Mouse (Mus musculus) right cerebral cortex, postnatal 25 days (tissue): Measurements from ENCODE around the gene Dhcr24.

Source experiments
- DNase-seq: peaks from one replicate; pipeline ENCODE4 v3.0.0; 2022

Dhcr24 gene

DNA sequence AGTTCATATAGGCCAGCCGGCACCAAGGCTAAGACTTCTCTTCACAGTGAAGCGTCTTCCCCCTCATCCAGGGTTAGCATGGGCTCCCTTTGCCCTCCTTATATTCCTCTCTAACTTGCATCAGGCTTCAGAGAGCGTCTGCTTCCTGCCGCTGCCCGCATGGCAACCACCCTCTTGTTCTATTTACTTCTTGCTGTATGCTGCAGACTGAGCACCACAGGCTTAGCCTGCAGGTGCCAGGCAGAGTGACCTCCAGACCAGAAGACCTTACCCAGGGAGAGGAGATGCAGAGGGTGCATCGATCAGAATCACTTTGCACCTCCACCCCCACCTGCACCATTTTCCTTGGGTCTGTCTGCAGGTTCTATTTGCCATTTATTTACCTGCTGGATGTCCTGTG, 1.2 kb downstream of the Dhcr24 start:
- no peak for DNase-seq

DNA sequence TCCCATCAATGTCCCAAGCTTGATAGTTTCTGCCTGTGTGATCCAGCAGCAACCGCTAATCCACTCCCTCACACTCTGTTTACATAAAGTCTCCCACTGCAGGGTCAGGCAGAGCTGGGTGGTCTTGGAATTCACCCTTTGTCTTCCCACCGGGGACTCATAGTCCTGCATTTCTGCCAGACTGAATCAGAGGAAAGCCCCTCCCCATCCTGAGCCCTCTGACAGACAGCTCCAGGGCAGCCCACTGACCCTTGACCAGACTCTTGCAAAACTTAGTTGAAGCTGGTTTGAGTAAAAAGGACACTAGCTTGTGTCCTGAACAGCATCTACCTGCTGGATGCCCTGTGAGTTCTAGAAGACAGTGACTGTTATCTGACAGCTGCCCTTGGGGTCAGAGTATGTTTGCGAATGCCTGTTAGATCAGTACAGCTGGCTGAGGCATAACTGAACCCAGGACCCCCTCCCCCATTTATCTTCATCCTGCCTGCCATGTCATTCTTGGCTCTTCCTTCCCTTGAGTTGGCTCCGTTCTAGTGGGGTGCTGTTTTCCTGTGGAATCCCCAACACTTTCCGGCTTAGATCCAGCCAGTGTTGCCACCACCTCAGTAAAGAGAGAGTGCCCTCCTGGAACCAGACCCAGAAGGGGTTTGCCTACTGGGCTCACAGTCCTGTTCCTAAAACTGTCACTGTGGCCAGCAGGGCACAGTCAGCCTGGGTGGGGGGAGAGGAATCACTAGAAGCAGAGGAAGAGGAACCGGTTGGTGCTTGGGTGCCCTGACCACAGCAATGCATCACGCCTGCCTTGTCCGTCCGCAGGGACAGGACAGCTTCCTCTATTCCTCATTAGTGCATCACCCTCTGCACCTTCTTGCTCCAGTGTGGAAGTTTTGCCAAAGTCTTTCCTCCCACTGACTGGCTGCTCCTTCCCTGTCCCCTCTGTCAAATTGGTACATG, 2.3 kb downstream of the Dhcr24 start:
- DNase-seq: no peak

DNA sequence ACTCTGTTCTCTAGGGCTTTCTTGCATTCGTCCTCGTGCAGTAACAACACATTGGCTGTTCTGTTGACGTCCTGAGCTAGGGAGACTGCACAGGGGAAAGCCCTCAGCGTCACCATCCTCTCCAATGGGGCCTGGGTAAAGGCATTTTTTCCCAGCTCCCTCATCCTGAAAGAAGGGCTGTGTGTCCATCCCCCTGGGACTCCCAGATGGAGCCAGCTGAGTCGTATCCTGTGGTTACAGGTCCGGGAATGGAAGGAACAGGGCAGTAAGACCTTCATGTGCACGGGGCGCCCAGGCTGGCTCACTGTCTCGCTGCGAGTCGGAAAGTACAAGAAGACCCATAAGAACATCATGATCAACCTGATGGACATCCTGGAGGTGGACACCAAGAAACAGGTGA, 3.3 kb downstream of the Dhcr24 start:
- no peak for DNase-seq

DNA sequence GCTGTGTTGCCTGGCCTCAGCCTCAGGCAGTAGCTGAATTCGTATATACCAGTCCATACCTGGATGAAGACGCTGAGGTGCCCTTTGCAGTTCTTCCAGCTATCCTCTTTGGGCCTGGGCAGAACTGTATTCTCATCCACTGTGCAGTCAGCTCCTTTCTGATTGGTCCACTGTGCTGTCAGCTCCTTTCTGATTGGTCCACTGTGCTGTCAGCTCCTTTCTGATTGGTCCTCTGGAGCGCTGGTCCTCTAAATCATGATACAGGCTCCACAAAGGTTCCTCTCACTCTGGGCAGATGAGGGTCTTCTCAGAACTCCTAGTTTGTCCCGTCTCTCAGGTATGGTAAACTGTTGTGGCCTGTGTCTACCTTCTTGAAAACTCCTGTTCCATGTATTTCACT, 8.8 kb downstream of the Dhcr24 start:
- no peak for DNase-seq

DNA sequence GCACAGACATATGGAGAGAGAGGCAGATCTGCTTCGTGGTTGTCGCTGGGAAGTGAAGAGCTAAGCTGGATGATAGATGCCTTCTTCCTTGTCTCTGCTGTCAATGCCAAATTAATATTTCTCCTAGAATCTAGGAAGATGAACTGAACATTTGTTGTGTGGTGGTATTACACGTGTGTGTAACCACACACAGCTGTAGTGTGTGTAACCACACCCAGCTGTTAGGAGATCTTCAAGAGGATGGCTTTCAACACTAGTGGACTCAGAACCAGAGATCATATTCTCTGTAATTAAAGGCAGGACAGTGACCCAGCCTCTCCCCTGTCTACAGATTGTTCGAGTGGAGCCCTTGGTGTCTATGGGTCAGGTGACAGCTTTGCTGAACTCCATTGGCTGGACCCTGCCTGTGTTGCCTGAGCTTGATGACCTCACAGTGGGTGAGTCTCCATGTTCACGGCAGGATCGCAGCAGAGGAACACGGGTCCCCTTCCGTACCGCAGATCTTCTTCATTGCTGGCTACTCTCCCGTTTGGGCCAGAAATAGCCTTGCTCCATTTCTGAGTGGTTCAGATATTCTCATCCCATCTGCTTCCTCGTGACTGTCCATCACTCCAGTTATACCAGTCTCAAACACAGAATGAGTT, 10.4 kb downstream of the Dhcr24 start:
- DNase-seq: no peak

DNA sequence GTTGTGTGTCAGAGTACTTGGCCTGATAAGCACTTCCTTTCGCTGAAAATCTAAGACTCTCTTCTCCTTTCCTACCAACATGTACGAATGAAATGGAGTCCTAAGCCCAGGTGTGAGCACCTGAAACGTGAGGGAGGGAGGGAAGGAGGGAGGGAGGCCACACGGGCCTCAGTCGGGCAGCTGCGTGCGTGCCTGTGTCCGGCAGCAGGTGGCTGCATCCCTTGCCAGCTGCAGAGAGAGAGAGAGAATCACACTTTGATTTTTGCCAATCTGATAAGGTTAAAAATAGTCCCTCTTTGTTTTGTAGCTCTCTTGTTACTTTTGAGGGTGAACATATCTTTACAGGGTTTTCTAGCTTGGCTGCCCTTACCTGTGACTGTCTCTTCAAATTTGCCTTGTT, 14.2 kb downstream of the Dhcr24 start:
- DNase-seq: no peak

DNA sequence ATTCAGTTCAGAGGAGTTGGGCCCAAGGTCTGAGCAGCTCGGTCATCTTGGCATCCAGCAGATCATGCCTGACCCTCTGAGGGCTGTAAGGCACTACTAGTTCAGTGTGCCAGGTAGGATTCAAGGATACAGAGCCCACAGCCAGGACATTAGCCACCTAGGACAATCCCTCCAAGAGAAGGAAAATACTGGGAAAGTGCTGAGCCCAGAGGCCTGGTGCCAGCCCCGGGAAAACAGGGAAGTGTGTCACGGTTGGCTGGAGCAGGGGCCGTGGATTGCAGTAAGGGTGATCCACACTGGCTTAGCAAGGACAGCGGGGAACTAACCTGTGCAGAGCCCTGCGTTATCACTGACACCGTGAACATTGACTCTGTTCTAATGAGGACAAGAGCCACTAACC, 16.7 kb downstream of the Dhcr24 start:
- no peak for DNase-seq

DNA sequence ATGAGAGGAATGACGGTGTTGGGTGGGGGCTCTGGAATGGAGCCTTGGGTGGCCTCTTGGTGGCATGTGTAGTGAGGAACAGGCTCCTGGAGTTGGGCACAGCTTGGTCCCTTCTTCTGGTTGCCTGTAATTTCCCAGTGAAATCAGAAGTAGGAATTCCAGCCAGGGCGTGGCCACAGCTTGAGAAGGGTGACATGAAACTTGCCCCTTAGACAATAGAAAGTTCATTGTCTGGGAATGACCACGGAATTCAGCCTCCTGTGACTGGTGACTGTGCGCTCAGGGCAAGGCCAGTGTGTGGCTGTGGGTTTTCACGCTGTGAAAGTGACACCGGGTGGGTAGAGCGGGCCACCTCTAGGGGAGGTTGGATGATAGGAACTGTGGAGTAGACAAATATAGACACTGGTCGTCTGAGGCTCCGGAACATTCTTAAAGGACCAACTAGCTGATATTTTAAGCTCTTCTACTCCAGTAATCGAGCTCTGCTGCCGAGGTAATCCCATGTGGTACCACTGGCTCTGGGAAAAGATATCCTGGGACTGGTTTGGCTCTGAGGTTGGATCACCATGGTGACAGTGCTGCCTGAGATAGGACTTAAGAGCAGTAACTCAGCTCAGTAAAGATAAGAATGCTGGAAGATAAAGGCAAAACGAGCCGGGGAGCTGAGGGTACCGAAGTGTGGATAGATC, 20.5 kb downstream of the Dhcr24 start:
- DNase-seq: peak; percentile 55

DNA sequence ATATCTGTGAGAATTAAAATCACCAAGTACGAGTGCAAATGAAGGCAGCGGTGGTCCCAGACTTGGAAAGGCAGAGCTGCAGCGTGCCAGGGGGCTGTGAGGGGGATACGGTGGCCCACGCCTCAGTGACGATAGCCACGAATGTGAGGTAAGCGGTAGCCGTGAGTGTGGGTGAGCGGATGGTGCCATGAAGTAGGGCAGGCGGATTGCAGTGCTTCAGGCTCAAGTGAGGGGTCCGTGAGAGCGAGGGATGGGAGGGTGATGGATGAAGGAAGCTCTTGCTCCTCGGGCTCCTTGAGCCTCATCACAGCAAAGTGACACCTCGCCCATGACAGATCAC, 21.0 kb downstream of the Dhcr24 start:
- peak; percentile 56 for DNase-seq

DNA sequence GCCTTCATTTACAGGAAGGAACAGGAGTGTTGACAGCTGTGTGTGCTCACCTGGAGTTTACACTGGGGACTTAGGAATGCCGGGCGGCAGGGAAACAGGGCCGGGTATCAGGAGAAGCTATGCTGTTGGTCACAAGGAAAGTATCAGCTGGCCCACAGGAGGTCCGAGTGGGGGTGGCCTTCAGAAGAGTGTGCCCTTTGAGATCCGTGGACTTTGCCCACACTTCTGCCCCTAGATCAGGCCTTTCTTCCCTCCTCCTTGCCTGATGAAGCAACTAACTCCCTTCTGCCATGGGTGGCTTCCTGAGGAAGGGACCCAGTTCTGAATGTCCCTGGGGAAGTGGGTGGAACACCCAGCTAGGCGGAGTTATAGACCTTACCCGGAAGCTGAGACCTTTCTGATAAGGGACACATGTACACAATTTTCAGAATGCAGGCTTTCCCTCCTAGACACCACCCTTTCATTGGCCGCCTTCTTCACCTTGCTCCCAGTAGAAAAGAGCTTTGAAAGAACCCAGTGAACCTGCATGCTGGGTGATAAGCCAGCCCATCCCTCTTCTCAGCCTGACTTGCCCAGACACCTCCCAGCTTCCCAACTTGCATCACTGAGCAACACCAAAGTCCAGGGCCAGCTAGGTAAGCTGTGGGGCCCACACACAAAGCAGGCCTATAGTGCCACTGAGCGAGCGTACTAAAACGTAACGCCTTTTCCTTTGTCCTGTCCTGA, 21.8 kb downstream of the Dhcr24 start:
- no peak for DNase-seq

DNA sequence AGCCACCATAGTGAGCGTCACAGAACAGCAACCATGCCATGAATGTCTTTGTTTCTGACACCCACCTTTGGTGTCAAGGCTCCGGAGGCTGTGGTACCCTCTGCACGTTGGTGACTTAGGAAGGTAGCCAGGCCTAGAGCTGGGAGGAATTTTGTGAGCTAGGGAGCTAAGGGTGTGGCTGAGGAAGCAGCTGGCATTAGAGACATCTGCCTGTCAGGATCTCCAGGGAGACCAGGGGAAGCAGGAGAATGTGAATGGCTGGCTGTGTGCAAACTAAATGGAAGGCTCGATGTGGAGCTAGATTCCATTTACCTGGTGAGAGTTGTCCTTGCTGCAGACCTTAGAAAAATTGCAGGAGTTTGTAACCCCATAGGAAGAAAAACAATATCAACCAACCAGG, 23.8 kb downstream of the Dhcr24 start:
- no peak for DNase-seq

DNA sequence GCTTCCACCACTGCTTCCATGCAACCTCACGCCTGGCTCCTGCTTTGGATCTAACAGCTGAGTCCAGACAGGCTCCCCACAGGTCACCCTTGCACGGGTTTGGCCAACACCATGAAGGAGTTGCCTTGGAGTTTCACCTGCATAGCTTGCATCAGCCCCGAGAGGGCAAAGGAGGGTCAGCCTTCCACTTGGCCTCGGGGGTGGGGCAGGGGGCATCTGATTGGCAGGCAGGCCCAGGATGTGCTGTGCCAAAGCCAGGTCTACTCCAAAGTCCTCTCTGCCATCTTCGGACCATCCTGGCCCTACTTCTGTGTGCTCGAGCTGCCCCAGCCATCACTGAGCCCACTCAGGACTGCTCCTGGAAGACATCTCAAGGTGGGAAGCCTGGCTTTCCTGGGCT, 26.2 kb downstream of the Dhcr24 start:
- no peak for DNase-seq

DNA sequence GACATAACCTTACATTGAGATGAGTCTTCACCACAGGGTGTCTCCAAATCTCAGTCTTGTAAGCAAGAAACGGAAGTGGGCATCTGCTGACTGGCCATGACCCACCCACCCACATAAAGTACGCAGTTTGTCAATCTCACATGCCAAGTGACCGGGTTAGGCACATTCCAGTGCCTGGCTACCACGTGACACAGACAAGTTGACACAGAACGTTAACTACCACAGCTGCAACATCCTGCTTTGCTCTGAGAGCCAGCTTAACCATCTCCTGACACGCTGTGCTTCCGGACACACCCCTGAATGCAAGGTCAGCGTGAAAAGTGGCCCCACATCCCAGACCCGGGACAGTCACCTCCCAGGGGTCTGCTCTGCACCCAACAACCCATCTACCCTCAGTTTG, 29.3 kb downstream of the Dhcr24 start:
- DNase-seq: no peak

DNA sequence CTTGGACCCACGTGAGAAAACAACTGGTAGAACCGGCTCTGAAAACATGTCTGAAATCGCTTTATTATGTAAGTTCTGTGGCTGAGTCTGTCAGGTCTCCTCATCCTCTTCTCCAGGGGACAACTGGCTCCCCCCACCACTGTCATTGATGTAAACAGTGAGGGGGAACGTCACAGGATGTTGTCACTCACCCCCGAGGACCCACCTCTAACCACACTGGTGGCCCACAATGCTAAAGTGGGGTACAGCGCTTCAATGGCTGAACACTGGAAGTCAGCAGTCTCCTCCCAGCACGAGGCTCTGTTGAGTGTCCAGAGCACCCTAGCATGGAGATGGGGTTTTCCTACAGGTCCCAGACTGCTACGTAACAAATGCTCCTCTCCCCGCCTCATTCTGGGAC, 30.0 kb downstream of the Dhcr24 start:
- no peak for DNase-seq

DNA sequence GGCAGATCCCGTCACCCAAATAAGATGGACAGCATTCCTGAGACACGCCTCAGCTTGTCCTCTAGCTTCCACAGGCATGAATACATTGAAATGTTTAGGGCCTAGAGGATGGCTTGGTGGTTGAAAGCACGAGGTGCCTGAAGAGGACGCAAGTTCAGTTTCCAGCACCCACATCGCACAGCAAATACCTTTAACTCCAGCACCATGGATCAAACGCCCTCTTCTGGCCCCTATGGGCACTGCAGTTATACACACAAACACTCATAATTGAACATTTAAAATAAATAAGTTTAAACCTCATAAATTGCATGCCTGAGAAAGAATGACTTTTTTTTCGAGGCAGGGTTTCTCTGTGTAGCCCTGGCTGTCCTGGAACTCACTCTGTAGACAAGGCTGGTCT, 32.8 kb downstream of the Dhcr24 start:
- no peak for DNase-seq

DNA sequence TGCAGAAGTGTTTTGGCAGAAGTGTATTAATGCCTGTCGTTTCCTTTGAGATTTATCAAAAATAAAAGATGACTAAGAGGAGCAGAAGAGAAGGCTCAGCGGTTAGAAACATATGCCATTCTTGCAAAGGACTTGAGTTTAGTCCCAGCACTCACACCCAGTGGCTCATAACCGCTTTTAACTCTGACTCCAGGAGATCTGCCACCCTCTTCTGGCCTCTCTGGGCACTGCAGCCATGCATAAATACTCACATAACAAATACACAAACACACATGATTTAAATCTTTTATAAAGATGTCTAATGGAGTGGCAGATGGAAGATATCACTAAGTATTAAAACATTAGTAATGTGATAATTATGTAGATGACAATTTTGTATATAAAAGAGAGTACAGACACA, 35.4 kb downstream of the Dhcr24 start:
- DNase-seq: no peak

DNA sequence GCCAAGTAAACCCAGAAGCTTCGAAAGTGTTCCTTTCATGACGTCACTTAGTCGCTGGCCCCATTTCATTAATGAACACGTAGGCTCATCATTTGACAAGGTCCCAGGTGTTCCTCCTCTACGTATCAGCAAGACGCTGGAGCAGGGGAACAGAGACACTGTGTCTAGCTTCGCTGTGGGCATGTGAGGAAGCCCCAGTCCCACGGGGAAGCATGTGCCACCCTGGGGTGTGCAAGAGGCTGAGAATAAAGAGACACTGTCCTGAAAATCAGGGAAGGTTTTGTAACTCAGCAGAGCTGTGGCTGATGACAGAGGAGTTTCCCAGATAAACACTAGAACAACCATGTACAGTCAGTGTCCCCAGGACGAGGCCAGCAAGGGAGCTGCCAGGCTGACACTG, 36.2 kb downstream of the Dhcr24 start:
- DNase-seq: no peak

DNA sequence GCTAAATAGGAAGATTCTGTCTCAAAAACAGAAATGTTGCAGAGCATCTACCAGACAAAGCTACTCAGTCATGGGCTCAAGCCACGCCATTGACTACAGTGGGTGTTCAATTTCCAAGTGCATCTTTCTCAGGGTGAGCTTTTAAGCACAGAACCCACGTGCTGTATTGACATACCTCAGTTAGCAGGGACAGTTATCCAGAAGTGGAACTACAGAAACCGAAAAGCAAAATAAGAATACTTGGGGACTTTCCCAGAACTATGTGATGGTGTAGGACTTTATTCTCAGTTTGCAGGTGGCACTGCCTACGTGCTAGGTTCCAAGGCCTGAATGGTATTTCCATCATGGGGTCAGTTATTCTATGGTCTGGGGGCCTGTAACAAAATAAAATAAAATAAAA, 36.9 kb downstream of the Dhcr24 start:
- no peak for DNase-seq

DNA sequence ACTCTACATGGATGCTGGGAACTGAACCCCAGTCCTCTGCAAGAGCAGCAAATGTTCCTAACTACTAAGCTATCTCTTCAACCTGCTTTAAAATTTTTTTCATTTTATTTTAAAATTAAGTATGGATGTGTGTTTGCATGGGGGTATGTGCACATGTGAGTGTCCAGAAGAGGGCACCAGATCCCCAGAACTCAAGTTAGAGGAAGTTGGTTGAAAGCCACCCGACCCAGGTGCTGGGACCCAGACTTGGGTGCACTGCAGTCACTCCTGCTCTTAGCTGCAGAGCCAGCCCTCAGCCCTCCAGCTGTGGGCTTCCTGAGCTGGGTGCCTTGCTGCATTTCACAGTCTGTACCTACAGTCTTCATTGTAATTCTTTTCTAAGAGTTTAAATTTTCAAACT, 38.6 kb downstream of the Dhcr24 start:
- no peak for DNase-seq

DNA sequence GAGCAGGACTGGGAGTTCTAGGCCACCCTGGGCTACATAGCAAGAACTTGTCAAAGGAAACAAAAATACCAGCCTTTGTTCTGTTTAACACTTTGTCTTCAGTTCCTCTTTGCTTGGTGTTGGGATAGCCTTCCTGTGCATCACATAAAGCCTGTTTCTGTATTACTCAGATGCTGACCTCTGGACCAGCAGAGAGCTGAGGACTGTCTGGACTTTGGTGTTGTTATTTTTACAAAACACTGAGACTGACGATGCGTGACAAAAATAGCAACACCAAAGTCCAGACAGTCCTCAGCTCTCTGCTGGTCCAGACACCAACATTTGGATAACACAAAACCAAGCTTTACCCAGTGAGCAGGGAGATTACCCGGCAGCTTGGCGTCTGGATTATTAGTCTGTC, 39.9 kb downstream of the Dhcr24 start:
- no peak for DNase-seq

DNA sequence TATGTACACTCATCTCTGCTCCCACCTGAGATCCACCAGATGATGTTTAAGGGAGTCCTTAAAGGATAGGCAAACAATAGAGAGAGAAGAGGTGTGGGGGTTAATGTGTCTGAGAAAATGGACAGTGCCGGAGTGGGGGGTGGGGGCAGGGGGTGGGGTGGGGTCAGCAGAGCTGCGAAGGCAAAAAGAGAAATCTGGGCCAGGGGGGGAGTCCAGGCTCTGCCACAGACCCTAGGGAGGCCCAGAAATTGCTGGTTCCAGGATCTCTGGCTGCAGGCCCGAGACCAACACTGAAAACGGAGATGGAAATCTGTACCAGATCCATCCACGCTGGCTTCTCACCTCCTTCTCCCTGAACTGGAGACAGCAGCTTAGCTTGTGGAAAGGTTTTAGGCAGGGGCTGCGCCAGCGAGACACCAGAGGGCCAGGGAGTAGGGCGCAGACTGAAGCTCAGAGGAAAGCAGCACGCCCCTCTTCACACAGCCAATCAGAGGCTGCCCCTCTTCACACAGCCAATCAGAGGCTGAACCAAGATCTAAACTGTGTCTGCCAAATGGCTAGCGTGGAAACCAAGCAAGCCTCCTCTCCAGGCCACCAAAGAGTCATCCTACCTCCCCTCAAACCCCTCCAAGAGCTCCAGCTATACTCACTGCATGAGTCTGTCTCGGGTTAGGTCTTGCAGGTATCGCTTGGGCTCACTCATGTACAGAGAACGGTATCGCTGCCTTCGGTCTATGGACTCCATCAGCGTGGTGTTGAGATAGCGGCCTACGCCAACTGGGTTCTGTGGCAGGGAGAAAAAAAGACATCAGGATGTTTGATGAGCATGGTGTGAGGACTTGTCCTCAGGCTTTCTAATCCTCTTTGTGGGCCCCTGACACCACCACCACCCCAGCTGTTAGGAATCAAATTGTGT, 46.1 kb downstream of the Dhcr24 start:
- DNase-seq: no peak

DNA sequence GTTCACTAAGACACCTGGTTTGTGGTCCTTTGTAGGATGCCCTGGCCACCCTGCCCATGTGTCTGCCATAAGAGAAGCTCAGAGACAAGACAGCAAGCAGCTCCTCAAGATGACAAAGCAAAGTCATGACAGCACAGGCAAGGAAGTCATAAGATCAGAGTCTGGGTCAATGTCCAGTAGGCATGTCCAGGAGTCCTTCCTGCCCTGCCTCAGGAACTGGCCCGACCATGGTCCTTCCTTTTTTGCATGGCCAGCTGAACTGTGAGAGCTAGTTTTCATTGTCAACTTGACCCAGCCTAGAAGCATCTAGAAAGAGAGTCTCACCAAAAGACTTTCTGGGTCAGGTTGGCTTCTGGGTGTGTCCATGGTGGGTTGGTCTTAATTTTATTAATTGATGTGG, 47.1 kb downstream of the Dhcr24 start:
- DNase-seq: no peak
